In genomic region chr17:24560301-24561028, GRCm38 (mm10) we compare ENCODE assay signal across 20 mouse cellular contexts. TPM values are rescaled to one million over a fixed set of nuclear protein-coding genes. Genes with fewer than 3 reads are reported as not detected.
A peak's percentile ranks its signal among the peaks of the same experiment; 100 is the strongest.
DNase-seq lines count a peak whose midpoint lies in the region; ATAC-seq lines count a peak whose summit lies in the region.
"Had no signal": no experiment of that assay in that cellular context is flagged by ENCODE, and none has a peak within 500 bp of the region (broad histone marks: within the 10 kb centered on the region; RNA-seq: fewer than 3 reads in every experiment).

No protein-coding gene starts in this region.

- no peaks in the 10 kb centered on the region for H3K9me3 ChIP-seq in neural tube, embryonic 13.5 days
- H3K9me3 ChIP-seq: embryonic facial prominence, embryonic 10.5 days; heart, embryonic 15.5 days; hindbrain, embryonic 15.5 days; midbrain, embryonic 15.5 days had no signal

- ATAC-seq in neural tube, embryonic 13.5 days (ENCODE audit: low read depth): no peak
- ATAC-seq: forebrain, embryonic 16.5 days; midbrain, embryonic 15.5 days had no signal

- intact Hi-C loops in heart, postnatal 10 days (cut with DNase I): no loop called here
- intact Hi-C loops in left cerebral cortex, postnatal 14 days (cut with DNase I): no loop called here

- peaks cover 15% of the 10 kb centered on the region; the same call in 1 of the 2 replicates for H3K36me3 ChIP-seq in neural tube, embryonic 13.5 days
- H3K36me3 ChIP-seq: heart, embryonic 15.5 days; midbrain, embryonic 15.5 days had no signal

- no peaks in the 10 kb centered on the region for H3K27me3 ChIP-seq in neural tube, embryonic 13.5 days
- H3K27me3 ChIP-seq: heart, embryonic 15.5 days; hindbrain, embryonic 15.5 days; midbrain, embryonic 15.5 days had no signal

- no peak overlapping the region for H3K9ac ChIP-seq in neural tube, embryonic 13.5 days
- H3K9ac ChIP-seq: heart, embryonic 15.5 days; hindbrain, embryonic 15.5 days; liver, embryonic 14.5 days; midbrain, embryonic 15.5 days had no signal

- no peak overlapping the region for H3K4me3 ChIP-seq in neural tube, embryonic 13.5 days
- H3K4me3 ChIP-seq: embryonic facial prominence, embryonic 10.5 days; erythroblast, embryonic 14.5 days; heart, embryonic 15.5 days; hindbrain, embryonic 15.5 days; midbrain, embryonic 15.5 days had no signal

- 0 out of 2 replicates have a peak overlapping the region, but pooled peaks have one; percentile 1 for H3K27ac ChIP-seq in neural tube, embryonic 13.5 days (replicated peaks)
- H3K27ac ChIP-seq: embryonic facial prominence, embryonic 10.5 days; liver, embryonic 14.5 days; midbrain, embryonic 15.5 days had no signal

- 93% methylated on average over 5 of the region's 5 CpGs for WGBS in neural tube, embryonic 13.5 days

- no peak overlapping the region for H3K4me2 ChIP-seq in neural tube, embryonic 13.5 days
- H3K4me2 ChIP-seq: heart, embryonic 15.5 days; hindbrain, embryonic 15.5 days; midbrain, embryonic 15.5 days had no signal

- peak; percentile 37 to 43 for DNase-seq in heart, postnatal 10 days
- DNase-seq in heart, adult 8-10 months (ENCODE audit: low spot score): no peak
- DNase-seq in neural tube, embryonic 10.5 days (ENCODE audit: extremely low spot score, low spot score): no peak
- peak; percentile 85 for DNase-seq in cerebellum, adult 9-10 months
- DNase-seq in natural killer cell, adult 2 months (ENCODE audit: low spot score in 2 of 2): no peak
- DNase-seq in left cerebral cortex, postnatal 14 days (ENCODE audit: low spot score in 2 of 2): no peak
- DNase-seq: adrenal gland, postnatal 25 days; gastrocnemius, postnatal 25 days; kidney, adult 2 months; kidney, postnatal 25 days; left cerebral cortex, postnatal 4 days; thymus, adult 2 months had no signal

- peaks cover 45% of the 10 kb centered on the region for H3K4me1 ChIP-seq in neural tube, embryonic 13.5 days (replicated peaks)

RNA-seq across cellular contexts. Expression of gene Pkd1, which starts 10.8 kb away (rescaled TPM):
- total RNA-seq in heart, postnatal 10 days (2021): 10 to 100 TPM; 60.1 to 72.2 TPM
- total RNA-seq in heart, adult 8-10 months (2022): 10 to 100 TPM; 27.8 to 43.0 (median 34.9) TPM
- polyA plus RNA-seq in neural tube, embryonic 13.5 days (2015; fragmentation: Nextera tagmentation; extraction: Ambion mirVana): 20.1 and 22.9 TPM in 2 replicates
- total RNA-seq in left cerebral cortex, postnatal 14 days (2021): 10 to 100 TPM; 68.6 to 78.7 TPM

RNA-seq across cellular contexts. Expression of gene Rab26, which starts 26.5 kb away (rescaled TPM):
- total RNA-seq in heart, postnatal 10 days (2021): under 1 TPM; 0.32 to 0.45 TPM
- under 1 TPM in 3 of 4 experiments, not detected in 1; 0.23 to 0.50 (median 0.25) TPM for total RNA-seq in heart, adult 8-10 months (2022)
- polyA plus RNA-seq in neural tube, embryonic 13.5 days (2015; fragmentation: Nextera tagmentation; extraction: Ambion mirVana): 1.5 and 1.6 TPM in 2 replicates
- 10 to 100 TPM; 36.2 to 40.4 TPM for total RNA-seq in left cerebral cortex, postnatal 14 days (2021)

RNA-seq across cellular contexts. Expression of gene Traf7, which starts 32.7 kb away (rescaled TPM):
- total RNA-seq in heart, postnatal 10 days (2021): 10 to 100 TPM; 75.9 to 77.9 TPM
- 10 to 100 TPM; 37.0 to 50.9 (median 42.7) TPM for total RNA-seq in heart, adult 8-10 months (2022)
- polyA plus RNA-seq in neural tube, embryonic 13.5 days (2015; fragmentation: Nextera tagmentation; extraction: Ambion mirVana): 70.1 and 82.9 TPM in 2 replicates
- 10 to 100 TPM; 86.8 to 91.7 TPM for total RNA-seq in left cerebral cortex, postnatal 14 days (2021)

Comparison
In these comparisons a context has a peak if more than half of its experiments do, and no peak if none do; other contexts are left out.
1. DNase-seq: peak in heart, postnatal 10 days (2 of 2) and cerebellum, adult 9-10 months (single experiment); none in heart, adult 8-10 months (single experiment), neural tube, embryonic 10.5 days (single experiment), natural killer cell, adult 2 months (0 of 2) and left cerebral cortex, postnatal 14 days (0 of 2).
2. RNA of gene Rab26, which starts 26.5 kb away (total RNA-seq): 36.2 to 40.4 TPM in left cerebral cortex, postnatal 14 days; 0.32 to 0.45 TPM in heart, postnatal 10 days and 0.23 to 0.50 TPM in heart, adult 8-10 months; every median in the first group is over 10 times any median in the second.